Mouse (Mus musculus) cerebellum, adult 2 months (tissue): Measurements from ENCODE around the gene Gm6370. TPM values are rescaled to one million over a fixed set of nuclear protein-coding genes. Genes with fewer than 3 reads are reported as not detected.
"Not testable (repeated sequence)": the region's sequence is repeated elsewhere in the genome, so short reads cannot be mapped to it uniquely, and the experiment has no call there.

Experiments used
- DNase-seq, 2 experiments: peaks; one replicate each; pipeline ENCODE4 v3.0.0; 2021
- H3K27ac ChIP-seq: fragments of 200-500 bp; 2 replicates; pipeline ENCODE4 v1.5.1; 2012; ENCODE audit warnings: low read length, control low read depth, inconsistent platforms; ENCODE audit not compliant: insufficient read depth
- H3K27me3 ChIP-seq: fragments of 200-500 bp; 2 replicates; pipeline ENCODE4 v1.6.1; 2012; ENCODE audit warnings: inconsistent platforms, mild to moderate bottlenecking, low read length, moderate library complexity; ENCODE audit not compliant: control insufficient read depth, insufficient read depth
- H3K4me1 ChIP-seq: fragments of 200-500 bp; 2 replicates; pipeline ENCODE4 v1.6.1; 2011; ENCODE audit warnings: low read length; ENCODE audit not compliant: control insufficient read depth, insufficient read depth
- H3K4me3 ChIP-seq: fragments of 200-500 bp; replicated peaks from 2 replicates; pipeline ENCODE3; 2011; ENCODE audit warnings: mild to moderate bottlenecking, low read depth, low read length, control low read depth; ENCODE audit not compliant: insufficient read depth
- CTCF ChIP-seq: fragments of 200-500 bp; IDR thresholded peaks from 2 replicates; pipeline ENCODE4 v1.5.1; 2011; ENCODE audit warnings: low read depth, mild to moderate bottlenecking, control low read depth, low read length, moderate library complexity, borderline replicate concordance; ENCODE audit not compliant: insufficient read depth
- POLR2A ChIP-seq: fragments of 200-500 bp; IDR thresholded peaks from 2 replicates; pipeline ENCODE4 v1.6.1; 2011; ENCODE audit warnings: low read length, control low read depth, borderline replicate concordance; ENCODE audit not compliant: insufficient read depth
- WGBS: fragments of 180-500 bp; shearing (Covaris S2); methylation state at CpG from one replicate; pipeline ENCODE4 v1.1.7; 2018; 5-methylcytosine and 5-hydroxymethylcytosine counted together
- polyA plus RNA-seq: library from polyadenylated mRNA; depleted of rRNA; stranded (reverse); fragments of >200 nt; gene quantifications from 2 replicates; pipeline ENCODE4 v1.2.3, GENCODE M21; 2012; rRNA removed

Gm6370 gene
- not detected in 2 replicates for polyA plus RNA-seq

DNA sequence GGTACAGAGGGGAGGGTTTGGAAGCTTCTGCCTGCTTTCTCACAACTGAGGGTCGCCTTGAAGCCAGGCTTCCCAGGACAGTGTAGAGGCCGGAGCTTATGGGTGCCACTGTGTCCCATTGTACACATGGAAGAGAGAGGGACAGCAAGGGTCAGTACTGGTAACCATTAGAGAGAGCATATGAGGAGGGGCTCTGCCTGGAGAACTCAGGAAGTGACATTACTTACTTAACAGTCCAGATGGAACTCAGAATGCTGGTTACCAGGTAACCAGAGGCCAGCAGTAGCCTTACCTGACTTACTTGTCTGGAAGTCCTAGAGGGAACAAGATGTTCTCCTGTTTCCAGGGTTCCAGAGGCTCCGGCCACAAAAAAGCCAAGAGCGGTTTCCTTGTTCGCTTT is at the start of gene Gm6370:
Gm6370 (plus strand) TSS at position 301 of the 400 bp plus-strand sequence.
- not testable (repeated sequence) for H3K4me3 ChIP-seq, H3K27ac ChIP-seq, H3K27me3 ChIP-seq, H3K4me1 ChIP-seq, DNase-seq
- WGBS: no CpG with 5 or more reads among the region's 5 CpGs

DNA sequence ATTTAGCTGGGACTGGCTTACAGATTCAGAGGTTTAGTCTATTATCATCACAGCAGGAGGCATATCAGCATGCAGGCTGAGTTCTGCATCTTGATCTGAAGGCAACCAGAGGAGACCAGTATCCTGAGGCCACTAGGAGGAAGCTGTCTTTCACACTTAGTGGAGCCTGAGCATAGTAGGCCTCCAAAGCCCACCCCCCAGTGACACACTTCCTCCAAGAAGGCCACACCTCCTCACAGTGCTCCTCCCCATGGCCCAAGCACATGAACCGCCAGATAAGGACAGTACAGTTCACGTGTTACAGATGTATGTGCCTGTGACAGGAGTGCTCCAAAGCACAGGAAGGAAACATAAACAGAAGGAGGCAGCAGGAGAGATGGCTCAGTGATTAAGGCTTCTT is 48.4 kb upstream of the Gm6370 start:
- no peak for DNase-seq
- WGBS: 85% methylated on average over 2 of the region's 2 CpGs
- Histone ChIP-seq H3K4me1 (no peaks in the 10 kb centered on the region), H3K4me3 (no peak overlapping the region), H3K27ac (no peak overlapping the region), H3K27me3 (no peaks in the 10 kb centered on the region)
- no peak for TF ChIP-seq CTCF
- no peak for TF ChIP-seq POLR2A

GRCm38 (mm10) chr5:146446633-146447032 is 44.5 kb upstream of the Gm6370 start:
- Histone ChIP-seq H3K4me3 (no peak overlapping the region), H3K27me3 (no peaks in the 10 kb centered on the region), H3K27ac (no peak overlapping the region), H3K4me1 (no peaks in the 10 kb centered on the region)
- DNase-seq: no peak
- WGBS: 93% methylated on average over 2 of the region's 2 CpGs
- no peak for TF ChIP-seq CTCF
- no peak for TF ChIP-seq POLR2A

DNA sequence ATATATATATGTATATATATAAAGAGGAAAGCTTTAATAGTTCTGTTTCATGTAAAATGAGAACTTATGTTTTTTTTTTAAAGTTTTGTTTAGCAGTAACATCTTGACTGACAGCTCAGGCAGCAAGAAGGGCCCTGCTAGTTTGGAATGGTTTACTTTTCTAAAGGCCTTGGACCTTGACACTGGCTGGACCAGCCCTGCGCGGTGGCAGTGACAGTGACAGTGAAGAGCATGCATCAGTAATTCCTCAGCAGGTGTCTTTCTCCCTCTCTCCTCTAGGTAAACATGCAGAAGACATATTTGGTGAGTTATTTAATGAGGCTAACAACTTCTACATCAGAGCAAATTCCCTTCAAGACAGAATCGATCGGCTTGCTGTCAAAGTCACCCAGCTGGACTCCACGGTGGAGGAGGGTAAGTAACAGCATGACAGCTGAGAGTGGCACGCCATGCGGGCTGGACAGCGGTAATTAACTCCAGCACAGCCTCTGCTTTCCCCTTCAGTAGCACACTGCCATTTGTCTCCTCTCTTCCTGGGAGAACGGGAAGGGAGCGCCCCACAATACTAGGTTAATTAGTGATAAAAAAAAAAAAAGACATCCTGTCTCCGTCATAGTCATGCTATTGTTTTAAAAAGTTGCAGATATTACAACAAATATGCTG is 39.4 kb upstream of the Gm6370 start:
- TF ChIP-seq CTCF (no peak), POLR2A (no peak)
- Histone ChIP-seq H3K27ac (no peak overlapping the region), H3K27me3 (no peaks in the 10 kb centered on the region), H3K4me3 (no peak overlapping the region), H3K4me1 (no peaks in the 10 kb centered on the region)
- DNase-seq: no peak
- 56% methylated on average over 11 of the region's 11 CpGs for WGBS

DNA sequence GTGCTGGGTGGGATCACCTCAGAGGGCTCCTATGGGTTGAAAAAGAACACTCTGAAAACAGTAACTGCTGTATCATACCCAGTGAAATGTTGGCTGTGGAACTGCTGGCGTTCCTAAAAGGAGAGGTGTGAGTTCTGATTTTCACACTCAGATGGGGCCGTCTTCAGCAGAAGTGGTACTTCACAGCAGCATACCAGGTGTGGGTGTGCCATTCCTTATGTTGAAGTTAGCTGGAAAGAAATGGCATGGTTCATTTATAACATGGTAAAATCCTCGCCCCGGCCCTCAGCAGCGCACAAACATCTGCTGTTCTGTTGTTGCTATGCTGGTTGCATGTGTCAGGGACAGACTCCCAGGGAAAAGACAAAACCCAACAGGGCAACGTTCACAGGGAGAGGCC is 37.6 kb upstream of the Gm6370 start:
- DNase-seq: no peak
- 77% methylated on average over 6 of the region's 6 CpGs for WGBS
- Histone ChIP-seq H3K4me1 (no peaks in the 10 kb centered on the region), H3K27me3 (no peaks in the 10 kb centered on the region), H3K4me3 (no peak overlapping the region), H3K27ac (no peak overlapping the region)
- TF ChIP-seq POLR2A: no peak
- TF ChIP-seq CTCF: no peak

DNA sequence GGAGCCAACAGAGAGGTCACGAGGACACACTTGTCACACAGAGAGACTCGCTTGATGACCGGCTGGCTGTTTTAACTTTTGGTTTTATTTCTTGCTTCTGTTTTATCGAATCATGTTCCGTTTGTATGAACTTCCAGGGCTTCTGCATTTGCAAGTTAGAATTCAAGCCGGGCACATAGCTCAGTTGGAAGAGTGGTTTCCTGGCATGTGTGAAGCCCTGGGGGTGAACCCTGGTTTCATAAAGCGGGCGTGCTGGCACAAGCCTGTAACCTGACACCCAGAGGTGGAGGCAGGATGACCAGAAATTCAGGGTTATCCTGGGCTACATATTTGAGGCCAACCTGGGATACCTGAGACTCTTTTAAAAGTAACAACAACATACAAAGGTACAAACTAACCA is 29.6 kb upstream of the Gm6370 start:
- H3K27me3 ChIP-seq: no peaks in the 10 kb centered on the region; the same call in 1 of the 2 replicates
- no peak for TF ChIP-seq CTCF
- TF ChIP-seq POLR2A: no peak
- H3K4me3 ChIP-seq: no peak overlapping the region
- WGBS: 72% methylated on average over 8 of the region's 8 CpGs
- no peak for DNase-seq
- no peaks in the 10 kb centered on the region for H3K4me1 ChIP-seq
- H3K27ac ChIP-seq: no peak overlapping the region

- H3K27me3 ChIP-seq: no peaks in the 10 kb centered on the region
- TF ChIP-seq CTCF: no peak
- TF ChIP-seq POLR2A: no peak
- no peak for DNase-seq
- no peaks in the 10 kb centered on the region for H3K4me1 ChIP-seq
- no peak overlapping the region for H3K4me3 ChIP-seq
- 93% methylated on average over 19 of the region's 19 CpGs for WGBS
- no peak overlapping the region for H3K27ac ChIP-seq
These were observed 24.5 kb upstream of the Gm6370 start for GRCm38 (mm10) chr5:146466663-146467062.

DNA sequence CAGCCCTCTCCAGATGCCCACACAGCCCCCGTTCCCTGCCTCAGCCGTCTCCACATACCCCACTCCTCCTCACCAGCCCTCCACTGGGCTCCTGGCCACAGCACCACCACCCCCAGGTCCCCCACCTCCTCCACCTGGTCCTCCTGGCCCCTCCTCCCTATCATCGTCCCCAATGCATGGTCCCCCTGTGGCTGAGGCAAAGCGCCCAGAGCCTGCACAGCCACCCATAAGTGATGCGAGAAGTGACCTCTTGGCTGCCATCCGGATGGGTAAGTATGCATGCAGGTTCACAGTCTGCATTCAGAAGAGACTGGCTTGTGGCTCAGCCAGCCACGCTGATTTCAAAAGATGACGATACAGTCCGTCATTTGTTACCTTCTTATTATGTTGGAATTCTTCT is 22.9 kb upstream of the Gm6370 start:
- Histone ChIP-seq H3K4me1 (no peaks in the 10 kb centered on the region), H3K27me3 (no peaks in the 10 kb centered on the region), H3K27ac (no peak overlapping the region), H3K4me3 (no peak overlapping the region)
- DNase-seq: no peak
- TF ChIP-seq POLR2A: no peak
- no peak for TF ChIP-seq CTCF
- WGBS: 21% methylated on average over 9 of the region's 9 CpGs

DNA sequence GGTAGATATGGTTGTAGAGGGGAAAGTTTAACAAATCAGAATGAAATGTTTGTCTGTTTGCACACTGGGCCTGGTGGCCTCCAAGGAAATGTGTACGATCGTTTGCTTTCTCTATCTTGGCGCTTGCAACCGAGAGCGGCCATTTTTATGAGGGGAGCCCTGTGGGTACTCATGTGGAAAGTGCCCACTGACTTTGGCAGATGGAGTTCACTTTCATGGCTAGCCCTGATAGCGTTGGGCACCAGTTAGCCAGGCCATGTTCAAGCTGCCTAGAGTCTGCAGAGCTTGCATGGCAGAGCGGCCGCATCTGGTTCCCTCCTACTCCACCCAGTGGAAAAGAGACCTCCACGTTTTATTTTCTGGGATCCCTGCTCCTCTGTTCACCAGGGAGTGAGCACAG is 20.3 kb upstream of the Gm6370 start:
- no peak for DNase-seq
- TF ChIP-seq POLR2A (no peak), CTCF (no peak)
- H3K4me1 ChIP-seq: no peaks in the 10 kb centered on the region
- H3K4me3 ChIP-seq: no peak overlapping the region
- no peak overlapping the region for H3K27ac ChIP-seq
- 45% methylated on average over 9 of the region's 9 CpGs for WGBS
- H3K27me3 ChIP-seq: no peaks in the 10 kb centered on the region
